Mouse (Mus musculus): ENCODE results near the gene Nfix. TPM values are rescaled to one million over a fixed set of nuclear protein-coding genes. Genes with fewer than 3 reads are reported as not detected.

Nfix gene
- polyA plus RNA-seq, 2 experiments: 1.4 to 2.5 TPM

GRCm38 (mm10) chr8:84806031-84806430 lies 5.9 kb upstream of the Nfix start:
- WGBS (ENCODE audit: insufficient replicate concordance): 85% methylated on average over 5 of the region's 5 CpGs
- ATAC-seq (ENCODE audit: insufficient read depth): no peak
- peaks cover 11% of the 10 kb centered on the region for H3K27me3 ChIP-seq (ENCODE audit: control insufficient read depth, insufficient read depth, low read length)

GRCm38 (mm10) chr8:84799136-84799931 lies 810 bp downstream of the Nfix start:
- no peak overlapping the region for H3K27ac ChIP-seq
- 1% methylated on average over 103 of the region's 108 CpGs for WGBS (ENCODE audit: insufficient replicate concordance)
- no peaks in the 10 kb centered on the region; a peak in 1 of 4 replicates for H3K4me1 ChIP-seq (replicated peaks; ENCODE audit: control insufficient read depth in 2 of 2, insufficient read depth in 2 of 2, low read length in 1 of 2)
- no peaks in the 10 kb centered on the region for H3K9me3 ChIP-seq (ENCODE audit: control insufficient read depth, low read length)
- peak overlapping the region; percentile 32 to 81 for H3K4me3 ChIP-seq (ENCODE audit: insufficient read depth in 1 of 2, low read depth in 2 of 2, low read length in 2 of 2)
- DNase-seq (ENCODE audit: low read depth in 3 of 3, low spot score in 3 of 3) (no peak), ATAC-seq (ENCODE audit: insufficient read depth) (peak; percentile 49; the same call in 1 of the 2 replicates)
- peak overlapping the region; percentile 98 for H3K4me2 ChIP-seq (ENCODE audit: low read depth)
- TF ChIP-seq CTCF (IDR thresholded peaks at IDR 0.05; ENCODE audit: low read depth) (no peak), EP300 (IDR thresholded peaks at IDR 0.05; ENCODE audit: low read depth) (no peak)
- peaks cover 43% of the 10 kb centered on the region for H3K27me3 ChIP-seq (ENCODE audit: control insufficient read depth, insufficient read depth, low read length)
- H3K9ac ChIP-seq (replicated peaks): peak overlapping the region; percentile 63
- H3K36me3 ChIP-seq (replicated peaks; ENCODE audit: control insufficient read depth, insufficient read depth, low read depth): no peaks in the 10 kb centered on the region

More at GRCm38 (mm10) chr8:84806031-84806430, 5.9 kb upstream of the Nfix start:
- TF ChIP-seq CTCF (IDR thresholded peaks at IDR 0.05; ENCODE audit: low read depth): peak; percentile 33
- TF ChIP-seq EP300 (IDR thresholded peaks at IDR 0.05; ENCODE audit: low read depth): no peak
- DNase-seq (ENCODE audit: low read depth in 3 of 3, low spot score in 3 of 3): no peak
- H3K27ac ChIP-seq: no peak overlapping the region
- no peaks in the 10 kb centered on the region for H3K36me3 ChIP-seq (replicated peaks; ENCODE audit: control insufficient read depth, insufficient read depth, low read depth)
- peaks cover 3 to 4% of the 10 kb centered on the region in 2 experiments; a peak in 3 of 4 replicates for H3K4me1 ChIP-seq (replicated peaks; ENCODE audit: control insufficient read depth in 2 of 2, insufficient read depth in 2 of 2, low read length in 1 of 2)
- no peak overlapping the region for H3K4me2 ChIP-seq (ENCODE audit: low read depth)
- no peak overlapping the region for H3K9ac ChIP-seq (replicated peaks)
- no peaks in the 10 kb centered on the region for H3K9me3 ChIP-seq (ENCODE audit: control insufficient read depth, low read length)
- H3K4me3 ChIP-seq (ENCODE audit: insufficient read depth in 1 of 2, low read depth in 2 of 2, low read length in 2 of 2): no peak overlapping the region

- peak overlapping the region; percentile 98 for H3K4me2 ChIP-seq (ENCODE audit: low read depth)
- H3K9me3 ChIP-seq (ENCODE audit: control insufficient read depth, low read length): no peaks in the 10 kb centered on the region
- ATAC-seq (ENCODE audit: insufficient read depth): no peak
- TF ChIP-seq CTCF (IDR thresholded peaks at IDR 0.05; ENCODE audit: low read depth): no peak
- no peak for TF ChIP-seq EP300 (IDR thresholded peaks at IDR 0.05; ENCODE audit: low read depth)
- H3K9ac ChIP-seq (replicated peaks): no peak overlapping the region
- 62% methylated on average over 10 of the region's 10 CpGs for WGBS (ENCODE audit: insufficient replicate concordance)
- H3K4me1 ChIP-seq (replicated peaks; ENCODE audit: control insufficient read depth in 2 of 2, insufficient read depth in 2 of 2, low read length in 1 of 2): no peaks in the 10 kb centered on the region; a peak in 1 of 4 replicates
- H3K36me3 ChIP-seq (replicated peaks; ENCODE audit: control insufficient read depth, insufficient read depth, low read depth): no peaks in the 10 kb centered on the region
- no peak overlapping the region for H3K27ac ChIP-seq
- peaks cover 43% of the 10 kb centered on the region for H3K27me3 ChIP-seq (ENCODE audit: control insufficient read depth, insufficient read depth, low read length)
- DNase-seq (ENCODE audit: low read depth in 3 of 3, low spot score in 3 of 3): no peak
- H3K4me3 ChIP-seq (ENCODE audit: insufficient read depth in 1 of 2, low read depth in 2 of 2, low read length in 2 of 2): peak overlapping the region; percentile 32 to 81
Measured at GRCm38 (mm10) chr8:84798446-84799135, 1.6 kb downstream of the Nfix start.

GRCm38 (mm10) chr8:84797971-84798370 lies 2.2 kb downstream of the Nfix start:
- H3K4me3 ChIP-seq (ENCODE audit: insufficient read depth in 1 of 2, low read depth in 2 of 2, low read length in 2 of 2): no peak overlapping the region
- TF ChIP-seq EP300 (IDR thresholded peaks at IDR 0.05; ENCODE audit: low read depth) (no peak), CTCF (IDR thresholded peaks at IDR 0.05; ENCODE audit: low read depth) (no peak)

GRCm38 (mm10) chr8:84797256-84797797 lies 2.8 kb downstream of the Nfix start:
- no peak overlapping the region; the same call in 1 of the 2 replicates for H3K9ac ChIP-seq (replicated peaks)
- TF ChIP-seq EP300 (IDR thresholded peaks at IDR 0.05; ENCODE audit: low read depth) (no peak), CTCF (IDR thresholded peaks at IDR 0.05; ENCODE audit: low read depth) (no peak)
- no peak overlapping the region for H3K27ac ChIP-seq
- DNase-seq (ENCODE audit: low read depth in 3 of 3, low spot score in 3 of 3) (no peak), ATAC-seq (ENCODE audit: insufficient read depth) (no peak)
- H3K9me3 ChIP-seq (ENCODE audit: control insufficient read depth, low read length): no peaks in the 10 kb centered on the region
- no peak overlapping the region for H3K4me2 ChIP-seq (ENCODE audit: low read depth)
- H3K36me3 ChIP-seq (replicated peaks; ENCODE audit: control insufficient read depth, insufficient read depth, low read depth): no peaks in the 10 kb centered on the region
- H3K27me3 ChIP-seq (ENCODE audit: control insufficient read depth, insufficient read depth, low read length): peaks cover 43% of the 10 kb centered on the region
- no peaks in the 10 kb centered on the region; a peak in 1 of 4 replicates for H3K4me1 ChIP-seq (replicated peaks; ENCODE audit: control insufficient read depth in 2 of 2, insufficient read depth in 2 of 2, low read length in 1 of 2)
- H3K4me3 ChIP-seq (ENCODE audit: insufficient read depth in 1 of 2, low read depth in 2 of 2, low read length in 2 of 2): no peak overlapping the region
- 77% methylated on average over 15 of the region's 15 CpGs for WGBS (ENCODE audit: insufficient replicate concordance)

More at GRCm38 (mm10) chr8:84797971-84798370, 2.2 kb downstream of the Nfix start:
- ATAC-seq (ENCODE audit: insufficient read depth): no peak
- Histone ChIP-seq H3K4me1 (replicated peaks; ENCODE audit: control insufficient read depth in 2 of 2, insufficient read depth in 2 of 2, low read length in 1 of 2) (no peaks in the 10 kb centered on the region; a peak in 1 of 4 replicates), H3K36me3 (replicated peaks; ENCODE audit: control insufficient read depth, insufficient read depth, low read depth) (no peaks in the 10 kb centered on the region), H3K9ac (replicated peaks) (no peak overlapping the region), H3K27ac (no peak overlapping the region), H3K27me3 (ENCODE audit: control insufficient read depth, insufficient read depth, low read length) (peaks cover 43% of the 10 kb centered on the region), H3K4me2 (ENCODE audit: low read depth) (no peak overlapping the region), H3K9me3 (ENCODE audit: control insufficient read depth, low read length) (no peaks in the 10 kb centered on the region)
- 70% methylated on average over 6 of the region's 6 CpGs for WGBS (ENCODE audit: insufficient replicate concordance)
- DNase-seq (ENCODE audit: low read depth in 3 of 3, low spot score in 3 of 3): no peak

Measured in liver, embryonic 14.5 days (tissue).